Mouse (Mus musculus) forebrain, embryonic 13.5 days (tissue): ENCODE measurements at regions not wholly inside any gene's neighbourhood (a gene's known extent, or its start where the extent isn't known, plus 50 kb on each side); places are given as distances from the start of the nearest gene placed in this dataset.
"Not testable (repeated sequence)": the region's sequence is repeated elsewhere in the genome, so short reads cannot be mapped to it uniquely, and the experiment has no call there.

Experiments
- ATAC-seq: fragments of 200-750 bp; cut with Nextera tagmentation; 2 replicates; pipeline ENCODE4 v1.8.0; 2017
- H3K27ac ChIP-seq: fragments of 300-500 bp; sonication (generic); 2 replicates; pipeline ENCODE4 v1.5.1; 2015; ENCODE audit warnings: inconsistent platforms, mild to moderate bottlenecking, moderate library complexity
- H3K27me3 ChIP-seq: fragments of 300-500 bp; sonication (generic); 2 replicates; pipeline ENCODE4 v1.6.1; 2015; ENCODE audit warnings: mild to moderate bottlenecking, inconsistent platforms
- H3K36me3 ChIP-seq: fragments of 300-500 bp; sonication (generic); 2 replicates; pipeline ENCODE4 v1.6.1; 2015; ENCODE audit warnings: mild to moderate bottlenecking, inconsistent platforms; ENCODE audit not compliant: poor library complexity, severe bottlenecking
- H3K4me1 ChIP-seq: fragments of 300-500 bp; sonication (generic); 2 replicates; pipeline ENCODE4 v1.6.1; 2015; ENCODE audit warnings: inconsistent platforms
- H3K4me2 ChIP-seq: fragments of 300-500 bp; sonication (generic); 2 replicates; pipeline ENCODE4 v1.6.1; 2015; ENCODE audit warnings: inconsistent platforms, mild to moderate bottlenecking, moderate library complexity
- H3K4me3 ChIP-seq: fragments of 300-500 bp; sonication (generic); 2 replicates; pipeline ENCODE4 v1.5.1; 2015; ENCODE audit warnings: mild to moderate bottlenecking, inconsistent platforms
- H3K9ac ChIP-seq: fragments of 300-500 bp; sonication (generic); 2 replicates; pipeline ENCODE4 v1.6.1; 2015; ENCODE audit warnings: mild to moderate bottlenecking, inconsistent platforms
- H3K9me3 ChIP-seq: fragments of 300-500 bp; sonication (generic); replicated peaks from 2 replicates; pipeline ENCODE4 v1.6.1; 2016; ENCODE audit warnings: inconsistent platforms
- WGBS: fragments of 180-500 bp; shearing (Covaris S2); methylation state at CpG from one replicate; pipeline ENCODE4 v1.1.7; 2015; 5-methylcytosine and 5-hydroxymethylcytosine counted together

DNA sequence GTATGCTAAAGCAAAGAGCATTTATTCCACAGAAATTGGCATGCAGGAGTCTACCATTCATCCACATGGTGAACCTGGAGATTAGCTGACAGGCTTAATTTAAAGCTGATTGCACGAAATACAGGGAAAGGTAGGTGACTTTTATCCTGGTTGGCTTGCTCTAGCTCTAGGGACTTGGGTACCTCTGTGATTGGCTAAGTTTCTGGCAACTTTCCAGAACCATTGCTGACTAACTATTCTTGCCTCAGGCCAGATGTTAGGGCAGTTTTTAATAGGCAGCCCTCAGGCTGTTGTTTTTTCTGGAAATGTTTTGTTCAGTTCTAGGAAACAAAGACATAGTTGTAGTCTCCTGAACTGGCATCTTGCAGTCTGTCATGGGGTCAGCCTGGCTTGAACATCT, 871.1 kb upstream of the Gpc5 start:
- Histone ChIP-seq H3K4me3 (no peak overlapping the region), H3K9me3 (no peaks in the 10 kb centered on the region), H3K27me3 (no peaks in the 10 kb centered on the region), H3K27ac (no peak overlapping the region), H3K9ac (no peak overlapping the region), H3K4me2 (no peak overlapping the region), H3K4me1 (no peaks in the 10 kb centered on the region), H3K36me3 (no peaks in the 10 kb centered on the region)
- WGBS = 52% methylated on average over 1 of the region's 1 CpGs
- no peak for ATAC-seq

DNA sequence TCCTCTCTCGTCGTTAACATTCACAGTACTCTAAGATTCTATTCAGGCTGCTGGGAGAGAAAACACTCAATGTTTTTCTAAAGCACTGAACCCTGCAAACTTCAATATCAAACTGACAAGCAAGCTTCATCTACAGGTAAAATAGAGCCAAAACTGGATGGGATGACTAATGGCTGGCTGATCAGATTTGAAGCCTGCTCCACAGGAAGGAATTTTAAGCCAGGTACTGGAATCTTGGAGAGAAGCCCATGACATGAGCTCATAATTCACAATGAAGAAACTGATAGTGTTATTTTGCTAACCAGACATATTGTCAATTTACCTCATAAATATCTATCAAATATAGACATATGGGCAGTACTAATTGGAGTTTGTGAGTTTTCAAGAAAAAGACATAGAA, 861.3 kb upstream of the Gpc5 start:
- H3K9ac ChIP-seq = no peak overlapping the region
- WGBS = 90% methylated on average over 2 of the region's 2 CpGs
- H3K4me2 ChIP-seq = no peak overlapping the region
- H3K36me3 ChIP-seq = no peaks in the 10 kb centered on the region
- no peak overlapping the region for H3K27ac ChIP-seq
- no peaks in the 10 kb centered on the region for H3K27me3 ChIP-seq
- ATAC-seq = no peak
- H3K4me1 ChIP-seq = no peaks in the 10 kb centered on the region
- H3K9me3 ChIP-seq = no peaks in the 10 kb centered on the region
- no peak overlapping the region for H3K4me3 ChIP-seq

DNA sequence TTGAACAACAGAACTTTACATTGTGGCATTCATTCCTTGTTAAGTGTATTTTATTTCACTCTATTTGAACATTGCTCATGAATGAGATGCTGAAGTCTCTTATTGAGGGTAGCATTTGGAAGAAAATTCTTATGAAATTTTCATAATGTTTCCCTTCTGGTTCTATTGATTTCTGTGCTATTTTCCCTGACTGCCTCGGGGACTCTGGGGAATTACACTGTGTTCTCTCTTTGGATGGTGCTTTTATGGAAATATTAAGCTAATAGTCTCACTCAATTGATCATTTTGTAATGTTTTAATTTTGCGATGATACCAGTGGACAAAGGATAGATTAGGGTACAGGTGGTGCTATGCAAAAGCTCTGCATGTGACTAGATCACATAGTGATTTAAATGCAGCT, 837.0 kb upstream of the Gpc5 start:
- 81% methylated on average over 2 of the region's 2 CpGs for WGBS
- no peak for ATAC-seq
- H3K9ac ChIP-seq = no peak overlapping the region
- H3K4me3 ChIP-seq = no peak overlapping the region
- no peaks in the 10 kb centered on the region for H3K4me1 ChIP-seq
- no peak overlapping the region for H3K4me2 ChIP-seq
- H3K27ac ChIP-seq = no peak overlapping the region
- H3K36me3 ChIP-seq = no peaks in the 10 kb centered on the region
- H3K9me3 ChIP-seq = no peaks in the 10 kb centered on the region
- no peaks in the 10 kb centered on the region for H3K27me3 ChIP-seq

DNA sequence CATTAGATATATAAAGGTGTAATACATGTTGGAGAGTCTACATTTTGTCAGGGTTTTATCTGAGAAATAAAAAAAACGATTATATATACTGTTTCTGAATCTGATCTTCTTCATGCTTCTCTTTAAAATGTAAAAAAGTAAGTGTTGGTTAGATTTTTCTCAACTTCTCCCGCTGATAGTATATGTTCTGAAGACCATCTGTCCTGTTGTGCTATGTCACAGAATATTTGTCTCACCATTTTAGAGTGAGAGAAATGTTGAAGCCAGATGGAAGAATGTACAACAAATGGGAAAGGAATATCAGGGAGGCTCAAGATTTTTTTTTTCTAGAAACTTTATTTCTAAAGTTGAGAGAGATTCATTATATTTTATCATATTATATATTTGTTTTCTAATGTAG, 830.4 kb upstream of the Gpc5 start:
- no peak overlapping the region for H3K4me2 ChIP-seq
- no peaks in the 10 kb centered on the region for H3K9me3 ChIP-seq
- no peaks in the 10 kb centered on the region for H3K4me1 ChIP-seq
- no peak overlapping the region for H3K27ac ChIP-seq
- 86% methylated on average over 2 of the region's 2 CpGs for WGBS
- ATAC-seq = no peak
- no peak overlapping the region for H3K4me3 ChIP-seq
- no peaks in the 10 kb centered on the region for H3K36me3 ChIP-seq
- no peak overlapping the region for H3K9ac ChIP-seq
- no peaks in the 10 kb centered on the region for H3K27me3 ChIP-seq

DNA sequence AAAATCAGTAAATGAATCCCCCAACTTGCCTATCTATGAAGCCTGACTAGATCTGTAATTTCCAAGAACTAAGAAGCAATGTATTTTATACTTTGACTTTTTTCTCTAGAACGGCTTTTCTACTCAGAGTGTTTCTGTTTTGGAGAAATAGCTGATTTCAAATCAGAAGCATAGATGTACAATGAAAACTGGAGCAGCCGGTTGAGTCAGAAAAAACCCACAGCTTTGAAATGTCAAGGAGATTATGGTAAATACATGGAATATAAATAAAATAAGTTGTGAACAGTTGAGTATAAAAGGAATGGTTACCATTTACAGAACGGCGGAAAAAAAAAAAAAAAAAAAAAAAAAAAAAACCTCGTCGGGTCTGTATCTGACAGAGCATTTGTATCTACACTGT, 791.4 kb upstream of the Gpc5 start:
- H3K4me3 ChIP-seq = no peak overlapping the region
- no peaks in the 10 kb centered on the region for H3K36me3 ChIP-seq
- H3K9ac ChIP-seq = no peak overlapping the region
- ATAC-seq = no peak
- no peaks in the 10 kb centered on the region for H3K9me3 ChIP-seq
- no peak overlapping the region for H3K4me2 ChIP-seq
- H3K27me3 ChIP-seq = no peaks in the 10 kb centered on the region
- WGBS = 87% methylated on average over 6 of the region's 6 CpGs
- no peak overlapping the region for H3K27ac ChIP-seq
- H3K4me1 ChIP-seq = no peaks in the 10 kb centered on the region

DNA sequence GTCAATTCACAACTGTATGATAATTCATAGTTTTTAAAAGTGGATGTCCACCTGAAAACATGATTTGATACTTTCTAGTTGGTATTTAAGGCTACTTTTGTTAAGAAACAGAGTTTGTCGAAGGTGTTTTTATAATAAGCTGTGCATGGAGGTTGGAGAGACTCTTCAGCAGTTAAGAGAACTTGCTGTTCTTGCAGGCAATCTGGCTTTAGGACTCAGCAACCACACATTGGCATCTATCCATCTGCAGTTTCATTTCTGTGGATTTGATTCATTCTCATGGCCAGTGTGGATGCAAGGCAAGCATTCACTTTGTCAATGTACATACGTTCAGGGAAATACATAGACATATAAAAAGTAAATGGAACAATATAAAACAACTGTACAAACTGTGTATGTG, 784.5 kb upstream of the Gpc5 start:
- ATAC-seq = no peak
- no peak overlapping the region for H3K27ac ChIP-seq
- H3K36me3 ChIP-seq = no peaks in the 10 kb centered on the region
- no peak overlapping the region for H3K4me3 ChIP-seq
- no peaks in the 10 kb centered on the region for H3K9me3 ChIP-seq
- no peak overlapping the region for H3K4me2 ChIP-seq
- no peaks in the 10 kb centered on the region for H3K4me1 ChIP-seq
- WGBS = 85% methylated on average over 2 of the region's 2 CpGs
- H3K9ac ChIP-seq = no peak overlapping the region
- no peaks in the 10 kb centered on the region for H3K27me3 ChIP-seq

DNA sequence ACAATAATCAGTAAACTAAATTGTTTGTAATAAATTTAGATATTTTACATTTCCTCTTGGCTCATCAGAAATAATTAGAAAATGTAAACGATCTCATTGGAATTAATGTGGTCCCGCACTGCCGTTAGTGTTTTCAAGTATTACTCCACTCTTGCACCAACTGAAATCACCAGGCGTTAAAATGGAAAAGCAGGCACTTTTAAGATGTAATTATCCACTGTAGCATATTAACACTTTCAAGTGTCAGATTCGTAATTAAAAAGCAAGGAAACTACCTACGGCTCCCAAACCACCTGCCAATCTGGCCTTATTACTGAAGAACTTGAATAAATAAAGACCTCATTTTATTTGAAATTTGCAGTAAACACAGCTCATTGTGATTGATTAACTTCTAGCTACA, 759.4 kb upstream of the Gpc5 start:
- no peak overlapping the region for H3K4me3 ChIP-seq
- H3K27me3 ChIP-seq = no peaks in the 10 kb centered on the region
- no peak overlapping the region for H3K9ac ChIP-seq
- ATAC-seq = no peak
- no peak overlapping the region for H3K4me2 ChIP-seq
- WGBS = 54% methylated on average over 6 of the region's 6 CpGs
- no peaks in the 10 kb centered on the region for H3K36me3 ChIP-seq
- H3K27ac ChIP-seq = no peak overlapping the region
- no peaks in the 10 kb centered on the region for H3K9me3 ChIP-seq
- H3K4me1 ChIP-seq = no peaks in the 10 kb centered on the region

DNA sequence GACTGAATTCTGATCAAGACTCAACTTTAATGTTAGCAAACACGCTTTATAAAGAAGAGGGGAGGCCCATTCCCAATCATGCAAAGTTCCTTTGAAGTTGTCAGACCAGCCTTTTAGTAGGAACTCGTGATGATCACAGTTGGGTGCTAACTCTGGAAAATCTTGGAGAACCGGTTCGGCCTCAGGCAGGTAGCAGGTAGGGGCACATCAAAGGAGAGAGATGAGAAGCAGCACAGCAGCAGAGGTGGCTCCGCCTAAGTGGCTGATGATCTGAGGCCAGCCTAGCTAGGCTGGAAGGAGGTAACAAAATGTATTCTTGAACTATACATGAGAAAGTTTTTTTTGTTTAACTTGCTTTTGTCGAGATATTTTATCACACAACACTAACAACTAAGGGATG, 742.7 kb upstream of the Gpc5 start:
- Histone ChIP-seq H3K4me2 (no peak overlapping the region), H3K27me3 (no peaks in the 10 kb centered on the region), H3K4me3 (no peak overlapping the region), H3K9ac (no peak overlapping the region), H3K4me1 (no peaks in the 10 kb centered on the region), H3K9me3 (no peaks in the 10 kb centered on the region), H3K36me3 (no peaks in the 10 kb centered on the region), H3K27ac (no peak overlapping the region)
- no peak for ATAC-seq
- WGBS = 70% methylated on average over 6 of the region's 6 CpGs

DNA sequence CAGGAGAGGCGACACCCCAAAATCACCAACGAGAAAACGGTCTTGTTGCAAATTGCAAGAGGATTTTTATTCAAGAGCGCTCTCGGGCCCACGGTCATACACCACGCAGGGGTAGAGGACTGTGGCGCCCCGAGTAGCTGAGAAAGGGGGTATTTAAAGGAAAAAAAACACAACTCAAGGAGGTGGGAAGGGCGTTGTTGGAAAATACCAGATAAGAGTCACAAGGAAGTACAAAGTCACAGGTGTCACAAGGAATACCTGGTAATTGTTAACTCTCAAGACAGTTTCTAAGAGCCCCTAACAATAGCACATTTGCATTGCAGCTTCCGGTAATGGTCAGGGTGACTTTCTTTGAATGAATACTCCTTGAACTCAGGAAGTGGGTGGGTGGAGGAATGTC, 742.2 kb upstream of the Gpc5 start:
- not testable (repeated sequence) for H3K9me3 ChIP-seq, H3K4me1 ChIP-seq, H3K27ac ChIP-seq, ATAC-seq, H3K9ac ChIP-seq, H3K4me3 ChIP-seq, H3K36me3 ChIP-seq, H3K27me3 ChIP-seq, H3K4me2 ChIP-seq
- WGBS = 74% methylated on average over 9 of the region's 11 CpGs

DNA sequence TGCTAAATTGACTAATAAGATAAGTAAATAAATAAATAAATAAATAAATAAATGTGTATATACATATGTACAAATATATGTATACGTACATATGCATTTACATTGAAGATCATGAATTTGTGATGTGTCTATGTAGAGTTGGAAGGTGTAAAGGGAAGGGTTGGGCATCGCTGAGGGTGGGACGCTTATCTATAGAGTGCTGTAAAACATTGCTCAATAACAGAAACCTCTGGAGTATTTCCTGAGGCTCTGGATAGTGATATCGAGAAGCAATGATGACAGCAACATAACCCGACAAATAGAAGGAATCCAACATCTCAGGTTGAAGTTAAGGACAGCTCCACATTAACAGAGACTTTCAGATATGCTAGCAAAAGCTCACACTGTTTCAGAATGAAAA, 739.7 kb upstream of the Gpc5 start:
- Histone ChIP-seq H3K36me3 (no peaks in the 10 kb centered on the region), H3K4me2 (no peak overlapping the region), H3K27me3 (no peaks in the 10 kb centered on the region), H3K4me3 (no peak overlapping the region), H3K9ac (no peak overlapping the region), H3K4me1 (no peaks in the 10 kb centered on the region), H3K27ac (no peak overlapping the region), H3K9me3 (no peaks in the 10 kb centered on the region)
- ATAC-seq = no peak
- WGBS = 95% methylated on average over 5 of the region's 5 CpGs

DNA sequence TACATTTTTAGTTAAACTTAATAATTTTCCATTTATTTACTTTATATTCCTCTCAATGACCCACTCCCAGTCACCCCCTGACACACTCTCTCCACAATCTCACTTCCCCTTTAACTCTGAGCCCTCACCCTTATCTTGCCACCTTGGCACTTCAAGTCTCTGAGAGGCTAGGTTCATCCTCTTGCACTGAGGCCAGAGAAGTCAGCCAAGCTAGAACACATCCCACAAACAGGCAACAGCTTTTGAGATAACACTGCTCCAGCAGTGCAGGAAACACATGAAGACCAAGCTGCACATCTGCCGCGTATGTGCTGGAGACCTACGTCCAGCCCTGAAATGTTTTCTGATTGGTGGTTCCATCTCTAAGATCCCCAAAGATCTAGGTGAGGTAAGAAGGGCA, 717.2 kb upstream of the Gpc5 start:
- no peak overlapping the region for H3K4me2 ChIP-seq
- H3K27ac ChIP-seq = no peak overlapping the region
- no peaks in the 10 kb centered on the region for H3K27me3 ChIP-seq
- WGBS = 96% methylated on average over 3 of the region's 3 CpGs
- ATAC-seq = no peak
- no peaks in the 10 kb centered on the region for H3K36me3 ChIP-seq
- H3K4me1 ChIP-seq = no peaks in the 10 kb centered on the region
- no peaks in the 10 kb centered on the region for H3K9me3 ChIP-seq
- no peak overlapping the region for H3K4me3 ChIP-seq
- no peak overlapping the region for H3K9ac ChIP-seq

DNA sequence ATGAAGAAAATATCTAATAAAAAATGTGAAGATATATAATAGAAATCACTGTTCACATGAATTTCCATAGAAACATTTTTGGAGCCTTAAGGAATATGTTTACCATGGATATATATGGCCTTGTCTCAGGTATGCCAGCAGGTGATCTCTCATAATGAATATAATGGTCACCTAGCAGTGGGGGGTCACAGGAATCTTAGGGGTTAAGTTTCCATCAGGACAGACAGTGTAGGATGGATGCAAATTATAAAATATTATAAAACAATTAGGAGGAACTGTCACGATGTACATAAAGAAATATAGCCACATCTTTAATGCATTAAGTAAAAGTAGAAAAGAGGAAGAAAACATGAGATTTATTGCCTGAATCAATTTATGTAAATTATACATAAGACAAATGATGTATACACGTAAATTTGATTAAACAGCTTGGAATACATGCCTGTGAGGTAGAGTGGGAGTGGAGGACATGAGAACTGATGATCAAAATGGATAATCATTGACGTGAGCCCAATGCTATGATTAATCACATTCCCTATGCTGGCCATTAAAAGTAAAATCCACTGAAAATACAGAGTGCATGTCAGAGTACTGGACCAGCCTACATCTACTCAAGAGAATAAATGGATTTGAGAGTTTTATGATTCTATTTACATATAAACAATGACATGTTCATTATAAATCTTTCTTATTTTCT, 693.0 kb upstream of the Gpc5 start:
- ATAC-seq = no peak
- no peaks in the 10 kb centered on the region for H3K36me3 ChIP-seq
- H3K9ac ChIP-seq = no peak overlapping the region
- H3K4me3 ChIP-seq = no peak overlapping the region
- no peaks in the 10 kb centered on the region for H3K9me3 ChIP-seq
- WGBS = 76% methylated on average over 3 of the region's 3 CpGs
- H3K27ac ChIP-seq = no peak overlapping the region
- H3K4me2 ChIP-seq = no peak overlapping the region
- H3K27me3 ChIP-seq = no peaks in the 10 kb centered on the region
- H3K4me1 ChIP-seq = no peaks in the 10 kb centered on the region

DNA sequence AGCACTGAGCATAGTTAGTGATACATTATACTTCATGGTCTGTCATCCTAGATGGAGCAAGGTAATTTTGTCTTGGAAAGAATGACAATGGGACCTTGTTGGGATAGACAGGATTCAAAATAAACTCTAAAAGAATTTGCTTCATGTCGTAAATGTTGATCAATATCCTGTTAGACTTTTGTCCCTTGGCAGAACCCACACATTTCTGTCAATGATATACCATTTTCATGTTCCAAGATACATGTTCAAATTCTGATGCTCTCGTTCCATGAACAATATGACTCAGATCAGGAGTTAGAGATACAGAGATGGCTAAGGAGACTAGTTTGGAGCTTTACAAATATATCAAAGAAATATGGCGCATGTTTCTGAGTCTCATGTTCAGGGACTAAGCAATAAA, 673.2 kb upstream of the Gpc5 start:
- Histone ChIP-seq H3K4me3 (no peak overlapping the region), H3K4me2 (no peak overlapping the region), H3K4me1 (no peaks in the 10 kb centered on the region), H3K36me3 (no peaks in the 10 kb centered on the region), H3K27ac (no peak overlapping the region), H3K9ac (no peak overlapping the region), H3K9me3 (no peaks in the 10 kb centered on the region), H3K27me3 (no peaks in the 10 kb centered on the region)
- 88% methylated on average over 3 of the region's 3 CpGs for WGBS
- ATAC-seq = no peak
